Mouse (Mus musculus): ENCODE data around the gene Nphs1. TPM values are rescaled to one million over a fixed set of nuclear protein-coding genes. Genes with fewer than 3 reads are reported as not detected.

The Nphs1 gene
- not detected for total RNA-seq (2021)
- long read RNA-seq, experiment 1: 0 reads
- long read RNA-seq, experiment 2: 0 reads

DNA sequence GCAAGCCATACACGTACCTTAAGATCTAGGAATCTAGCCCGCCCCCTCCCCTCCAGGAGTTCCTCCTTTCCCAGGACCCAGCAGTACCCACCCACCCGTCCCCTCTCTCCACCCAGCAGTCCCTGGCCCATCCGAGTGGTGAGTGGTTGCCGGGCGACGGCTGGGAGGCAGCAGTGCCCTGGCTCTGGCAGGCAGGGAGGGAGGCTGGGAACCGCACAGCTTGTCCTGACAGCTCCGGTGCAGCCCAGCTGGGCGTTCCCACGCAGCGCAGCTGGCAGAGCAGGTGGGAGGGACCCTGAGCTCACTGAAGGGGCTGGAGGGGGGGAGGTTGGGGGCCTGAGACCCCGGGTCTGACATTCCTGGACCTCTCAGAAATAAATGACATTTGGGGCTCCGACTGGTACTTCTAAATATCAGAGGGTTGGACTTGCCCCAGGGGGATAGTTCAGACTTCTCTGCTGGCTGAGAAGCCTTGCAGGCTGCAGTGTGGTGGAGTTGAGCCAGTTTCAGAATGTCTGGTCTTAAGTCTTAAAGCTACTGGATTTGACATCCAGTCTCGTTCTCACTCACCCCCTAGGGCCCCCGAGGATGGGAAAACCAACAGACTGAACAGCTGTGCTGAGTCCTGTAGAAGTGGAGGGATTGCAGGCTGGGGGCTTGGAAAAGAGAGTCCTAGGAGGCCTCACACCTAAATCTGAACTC, at the start of gene Nphs1, which contains the start of gene Kirrel2:
Gene Nphs1, plus strand, starts transcription at position 687 of the 702 bp plus-strand sequence.
Gene Kirrel2, minus strand, starts transcription at position 62 of the 702 bp plus-strand sequence.
- no peak for DNase-seq

- DNase-seq: no peak
Observed at GRCm38 (mm10) chr7:30408639-30409038, 49.5 kb upstream of the Nphs1 start.

- no peak for DNase-seq
Observed at GRCm38 (mm10) chr7:30409789-30410188, 48.3 kb upstream of the Nphs1 start.

DNA sequence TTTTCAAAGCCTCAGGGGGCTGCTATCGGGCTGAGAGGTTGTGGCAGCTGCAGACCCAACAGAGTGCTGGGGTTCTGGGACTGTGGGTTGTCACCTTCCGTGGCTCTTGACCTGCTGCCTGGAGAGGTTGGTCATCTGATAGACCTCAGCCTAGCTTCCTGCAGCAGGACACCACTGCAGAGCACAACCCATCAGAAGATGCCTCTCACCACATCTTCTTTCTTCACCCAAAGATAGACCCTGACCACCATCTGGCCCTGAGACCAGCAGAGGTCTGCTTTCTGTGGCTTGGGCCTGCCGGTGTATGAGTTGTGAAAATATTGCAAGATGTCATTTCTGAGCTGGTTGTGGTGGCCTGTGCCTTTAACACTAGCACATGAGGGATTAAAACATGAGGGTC, 47.1 kb upstream of the Nphs1 start:
- DNase-seq: no peak

DNA sequence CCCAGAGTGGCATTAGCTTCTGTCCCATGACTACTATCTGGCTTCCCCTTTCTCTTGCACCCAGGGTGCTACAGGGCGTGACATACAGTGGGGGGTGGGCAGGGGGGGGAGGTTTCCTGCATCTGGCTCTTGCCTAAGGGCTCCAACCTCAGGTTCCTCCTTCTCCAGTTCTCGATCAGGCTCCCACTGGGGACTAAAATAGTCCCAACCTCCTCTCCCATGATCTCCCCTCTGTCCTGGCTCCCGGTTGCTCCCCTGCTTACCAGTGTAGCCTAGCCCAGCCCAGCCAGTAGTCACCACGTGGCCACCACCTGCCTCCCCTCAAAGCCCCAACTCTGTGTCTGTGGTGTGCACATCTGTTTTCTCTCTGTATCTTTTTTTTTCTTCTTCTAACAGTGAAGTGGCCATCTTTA, 45.4 kb upstream of the Nphs1 start:
- DNase-seq: no peak

DNA sequence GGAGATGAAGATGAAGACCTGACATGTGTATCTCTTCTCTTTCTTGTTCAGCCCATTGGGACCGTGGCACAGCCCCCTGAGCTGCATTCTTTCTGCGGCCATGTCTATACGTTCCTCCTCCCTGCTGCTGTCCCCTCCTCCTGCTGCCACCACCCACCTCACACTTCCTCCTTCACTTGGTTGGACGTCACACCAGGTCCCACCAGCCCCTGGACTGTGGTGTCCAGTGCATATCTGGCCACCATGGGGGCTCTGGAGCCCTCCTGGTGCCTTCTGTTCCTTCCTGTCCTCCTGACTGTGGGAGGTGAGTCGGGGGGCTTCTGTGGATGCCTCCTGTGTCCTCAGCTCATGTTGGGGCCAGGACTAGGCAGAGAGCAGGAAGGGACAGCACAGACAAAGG, 44.5 kb upstream of the Nphs1 start, which contains the start of gene Tyrobp:
Gene Tyrobp, plus strand, starts transcription at position 165 of the 400 bp plus-strand sequence.
- DNase-seq: no peak

DNA sequence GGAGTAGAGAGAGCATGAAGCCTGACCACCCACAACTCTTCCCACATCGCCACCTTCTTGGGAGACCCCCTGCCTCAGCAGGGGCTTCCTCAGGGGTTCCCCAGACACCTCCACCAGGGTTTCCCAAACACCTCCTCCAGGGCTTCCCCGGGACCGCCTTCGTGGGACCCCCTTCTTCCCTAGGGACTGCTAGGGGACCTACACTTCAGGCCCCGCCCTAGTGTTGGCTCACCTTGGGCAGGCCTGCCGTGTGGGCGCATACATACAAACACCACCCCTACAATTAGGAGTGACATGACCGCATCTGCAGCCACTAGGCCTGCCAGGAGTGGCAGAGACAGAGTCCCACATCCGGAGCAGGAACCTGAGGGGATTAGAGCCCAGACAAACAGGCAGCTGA, 40.3 kb upstream of the Nphs1 start:
- DNase-seq: no peak

GRCm38 (mm10) chr7:30419561-30420499, 38.3 kb upstream of the Nphs1 start, which contains the start of gene Hcst:
Gene Hcst, minus strand, starts transcription at chr7:30419854.
- DNase-seq: no peak

GRCm38 (mm10) chr7:30420673-30421072, 37.4 kb upstream of the Nphs1 start:
- no peak for DNase-seq

GRCm38 (mm10) chr7:30421175-30421889, 36.8 kb upstream of the Nphs1 start, which contains the start of gene Nfkbid:
Gene Nfkbid, plus strand, starts transcription at chr7:30421732.
- peak; percentile 44 for DNase-seq

GRCm38 (mm10) chr7:30421890-30422435, 36.2 kb upstream of the Nphs1 start:
- DNase-seq: peak; percentile 71

- no peak for DNase-seq
Observed at GRCm38 (mm10) chr7:30422560-30422959, 35.6 kb upstream of the Nphs1 start.

DNA sequence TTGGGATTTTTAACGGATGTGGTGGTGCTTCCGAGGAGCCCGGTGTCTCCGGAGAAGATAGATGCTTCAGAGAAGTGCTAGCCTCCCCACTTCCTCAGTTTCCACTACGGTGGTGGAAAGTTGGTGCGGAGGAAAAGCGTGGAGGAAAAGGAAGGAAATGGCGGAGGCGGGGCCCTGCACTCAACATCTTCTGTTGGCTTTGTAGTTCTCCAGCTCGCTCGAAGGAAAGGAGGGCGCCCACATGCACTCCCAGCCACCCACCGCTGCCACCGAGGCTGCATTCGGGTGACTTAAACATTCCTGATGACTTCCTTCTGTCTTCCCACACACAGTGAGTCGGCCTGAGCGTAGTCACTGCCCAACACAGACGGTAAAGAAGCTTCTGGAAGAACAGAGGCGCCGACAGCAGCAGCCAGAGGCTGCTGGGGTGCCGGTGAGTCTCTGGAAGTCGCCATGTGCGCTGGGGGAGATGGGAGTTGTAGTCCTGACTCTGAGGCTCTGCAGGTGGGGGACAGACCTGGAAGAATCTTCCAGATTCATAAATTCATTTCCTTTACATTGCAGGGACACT, 35.0 kb upstream of the Nphs1 start:
- no peak for DNase-seq

DNA sequence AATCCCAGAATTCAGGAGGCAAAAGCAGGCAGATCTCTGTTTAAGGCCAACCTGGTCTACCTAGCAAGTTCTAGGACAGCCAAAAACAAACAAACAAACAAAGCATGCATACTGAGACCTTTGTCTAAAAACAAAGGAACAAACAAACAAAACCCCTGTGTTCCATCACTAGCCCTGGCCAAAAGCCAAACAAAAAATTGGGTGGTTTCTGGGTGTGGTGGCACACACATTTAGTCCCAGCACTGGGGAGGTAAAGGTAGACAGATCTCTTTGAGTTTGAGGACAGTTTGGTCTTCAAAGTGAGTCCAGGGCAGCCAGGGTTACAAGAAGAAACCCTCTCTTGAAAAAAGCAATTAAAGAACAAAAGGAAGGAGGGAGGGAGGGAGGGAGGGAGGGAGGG, 28.8 kb upstream of the Nphs1 start:
- DNase-seq: no peak

DNA sequence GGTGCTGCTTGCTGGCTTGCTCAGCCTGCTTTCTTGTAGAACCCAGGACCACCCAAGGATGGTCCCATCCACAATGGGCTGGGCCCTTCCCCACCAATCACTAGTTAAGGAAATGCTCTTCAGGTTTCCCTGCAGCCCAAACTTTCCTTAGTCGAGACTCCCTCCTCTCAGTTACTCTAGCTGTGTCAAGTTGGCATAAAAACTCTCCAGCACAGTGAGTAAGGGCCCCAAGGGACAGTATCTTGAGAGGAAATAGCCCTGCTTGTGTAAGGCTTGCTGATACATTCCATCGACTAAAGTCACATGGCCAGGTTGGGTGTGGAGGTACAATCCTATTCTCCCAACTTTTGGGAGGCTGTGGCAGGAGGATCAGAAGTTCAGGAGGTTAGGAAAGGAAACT, 27.9 kb upstream of the Nphs1 start:
- no peak for DNase-seq

GRCm38 (mm10) chr7:30431793-30432192, 26.3 kb upstream of the Nphs1 start:
- DNase-seq: peak; percentile 50

DNA sequence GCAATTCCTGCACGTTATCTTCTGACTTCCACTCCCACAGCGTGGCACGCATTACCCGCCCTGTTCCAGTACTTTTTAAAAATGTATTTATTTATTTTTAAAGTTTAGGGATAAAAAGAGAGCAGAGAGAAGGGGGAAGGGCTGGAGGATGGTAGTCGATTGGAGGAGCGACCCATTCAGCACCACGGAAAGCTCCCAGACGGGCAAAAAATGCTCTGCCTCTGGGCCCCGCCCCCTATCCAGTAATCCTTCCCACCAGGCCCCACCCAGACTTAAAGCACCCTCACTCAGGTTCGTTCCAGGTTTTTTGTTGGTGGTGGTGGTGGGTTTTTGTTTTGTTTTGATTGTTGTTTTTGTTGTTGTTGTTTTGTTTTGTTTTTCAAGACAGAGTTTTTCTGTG, 23.9 kb upstream of the Nphs1 start:
- peak; percentile 57 for DNase-seq

GRCm38 (mm10) chr7:30434701-30435100, 23.4 kb upstream of the Nphs1 start:
- DNase-seq: no peak

- DNase-seq: no peak
Observed at GRCm38 (mm10) chr7:30435156-30435555, 23.0 kb upstream of the Nphs1 start.

DNA sequence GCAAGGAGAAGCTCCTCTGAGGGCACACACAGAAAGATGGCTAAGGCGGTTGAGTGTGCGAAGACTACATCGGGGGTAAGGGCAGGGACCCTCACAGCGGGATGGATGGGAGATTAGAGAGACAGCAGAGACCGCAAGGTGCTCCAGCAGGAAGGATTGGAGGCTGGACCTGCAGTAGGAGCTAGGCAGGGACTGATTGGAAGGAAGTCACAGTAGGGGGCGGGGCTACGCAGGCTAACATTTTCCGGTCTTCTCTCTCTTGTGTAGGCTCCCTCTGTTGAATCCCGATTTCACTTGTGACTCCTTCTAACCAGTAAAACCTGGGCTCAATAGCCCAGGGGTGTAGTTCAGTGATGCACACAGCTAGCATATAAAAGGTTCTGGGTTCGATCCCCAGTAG, 21.2 kb upstream of the Nphs1 start:
- DNase-seq: no peak

GRCm38 (mm10) chr7:30439734-30440133, 18.4 kb upstream of the Nphs1 start:
- DNase-seq: no peak

DNA sequence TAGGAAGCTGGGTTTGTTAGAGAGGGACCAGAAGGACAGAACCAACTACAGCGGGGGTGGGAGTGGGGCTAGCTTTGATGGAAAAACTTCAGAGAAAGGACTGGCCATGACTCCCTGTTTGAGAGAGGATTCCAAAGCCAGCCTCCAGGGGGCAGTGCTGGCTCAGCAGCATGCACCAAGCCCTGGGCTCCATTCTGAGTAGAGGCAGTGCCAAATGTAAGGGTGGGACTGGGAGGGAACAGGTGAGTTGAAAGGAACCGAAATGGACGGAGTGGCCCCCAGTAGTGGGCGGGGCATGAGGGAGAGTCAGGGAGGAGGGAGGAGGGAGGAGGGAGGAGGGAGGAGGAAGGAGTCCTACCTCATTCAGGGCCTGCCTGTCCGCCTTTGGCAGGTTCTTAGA, 17.4 kb upstream of the Nphs1 start:
- peak; percentile 44 for DNase-seq
